Mouse (Mus musculus): ENCODE measurements at regions not wholly inside any gene's neighbourhood (a gene's known extent, or its start where the extent isn't known, plus 50 kb on each side); places are given as distances from the start of the nearest gene placed in this dataset.

GRCm38 (mm10) chr4:54355381-54356040 lies 529.7 kb downstream of the Tmem38b start:
- Histone ChIP-seq H3K27ac (ENCODE audit: low read depth, low read length) (no peak overlapping the region), H3K4me1 (ENCODE audit: insufficient read depth, low read length) (no peaks in the 10 kb centered on the region), H3K4me2 (ENCODE audit: low read depth, low read length, poor library complexity, severe bottlenecking) (no peak overlapping the region), H3K4me3 (ENCODE audit: low read depth, low read length) (no peak overlapping the region), H3K9ac (replicated peaks; ENCODE audit: low read length, poor library complexity, severe bottlenecking) (no peak overlapping the region), H3K36me3 (ENCODE audit: insufficient read depth, low read length) (no peaks in the 10 kb centered on the region), H3K9me3 (ENCODE audit: low read length) (no peaks in the 10 kb centered on the region), H3K27me3 (ENCODE audit: insufficient read depth, low read length) (no peaks in the 10 kb centered on the region)
- ATAC-seq (ENCODE audit: low FRiP score) (no peak), DNase-seq (ENCODE audit: low spot score) (no peak)
- TF ChIP-seq CTCF (IDR thresholded peaks at IDR 0.05) = no peak
- 83% methylated on average over 7 of the region's 7 CpGs for WGBS

- Histone ChIP-seq H3K4me2 (ENCODE audit: low read depth, low read length, poor library complexity, severe bottlenecking) (no peak overlapping the region), H3K27ac (ENCODE audit: low read depth, low read length) (no peak overlapping the region), H3K4me3 (ENCODE audit: low read depth, low read length) (no peak overlapping the region), H3K9ac (replicated peaks; ENCODE audit: low read length, poor library complexity, severe bottlenecking) (no peak overlapping the region), H3K36me3 (ENCODE audit: insufficient read depth, low read length) (no peaks in the 10 kb centered on the region), H3K27me3 (ENCODE audit: insufficient read depth, low read length) (no peaks in the 10 kb centered on the region), H3K9me3 (ENCODE audit: low read length) (no peaks in the 10 kb centered on the region), H3K4me1 (ENCODE audit: insufficient read depth, low read length) (no peaks in the 10 kb centered on the region)
- WGBS = 94% methylated on average over 2 of the region's 2 CpGs
- no peak for ATAC-seq (ENCODE audit: low FRiP score)
- TF ChIP-seq CTCF (IDR thresholded peaks at IDR 0.05) = no peak
- DNase-seq (ENCODE audit: low spot score) = no peak
These were observed 530.2 kb downstream of the Tmem38b start for GRCm38 (mm10) chr4:54356041-54356427.

- 55% methylated on average over 3 of the region's 3 CpGs for WGBS
- Histone ChIP-seq H3K4me2 (ENCODE audit: low read depth, low read length, poor library complexity, severe bottlenecking) (no peak overlapping the region), H3K27me3 (ENCODE audit: insufficient read depth, low read length) (no peaks in the 10 kb centered on the region), H3K9ac (replicated peaks; ENCODE audit: low read length, poor library complexity, severe bottlenecking) (no peak overlapping the region), H3K4me1 (ENCODE audit: insufficient read depth, low read length) (no peaks in the 10 kb centered on the region), H3K36me3 (ENCODE audit: insufficient read depth, low read length) (no peaks in the 10 kb centered on the region), H3K27ac (ENCODE audit: low read depth, low read length) (no peak overlapping the region), H3K4me3 (ENCODE audit: low read depth, low read length) (no peak overlapping the region), H3K9me3 (ENCODE audit: low read length) (no peaks in the 10 kb centered on the region)
- no peak for ATAC-seq (ENCODE audit: low FRiP score)
- TF ChIP-seq CTCF (IDR thresholded peaks at IDR 0.05) = no peak
- DNase-seq (ENCODE audit: low spot score) = no peak
These were observed 545.1 kb downstream of the Tmem38b start for GRCm38 (mm10) chr4:54370909-54371308.

- no peak for TF ChIP-seq CTCF (IDR thresholded peaks at IDR 0.05)
- 12% methylated on average over 7 of the region's 7 CpGs for WGBS
- H3K9me3 ChIP-seq (ENCODE audit: low read length) = no peaks in the 10 kb centered on the region
- H3K4me1 ChIP-seq (ENCODE audit: insufficient read depth, low read length) = no peaks in the 10 kb centered on the region
- ATAC-seq (ENCODE audit: low FRiP score) (no peak), DNase-seq (ENCODE audit: low spot score) (peak; percentile 78)
- no peaks in the 10 kb centered on the region for H3K36me3 ChIP-seq (ENCODE audit: insufficient read depth, low read length)
- H3K4me3 ChIP-seq (ENCODE audit: low read depth, low read length) = no peak overlapping the region
- no peak overlapping the region for H3K4me2 ChIP-seq (ENCODE audit: low read depth, low read length, poor library complexity, severe bottlenecking)
- H3K27me3 ChIP-seq (ENCODE audit: insufficient read depth, low read length) = no peaks in the 10 kb centered on the region
- no peak overlapping the region for H3K27ac ChIP-seq (ENCODE audit: low read depth, low read length)
- no peak overlapping the region for H3K9ac ChIP-seq (replicated peaks; ENCODE audit: low read length, poor library complexity, severe bottlenecking)
These were observed 545.6 kb downstream of the Tmem38b start for GRCm38 (mm10) chr4:54371418-54371957.

GRCm38 (mm10) chr4:54373606-54374005 lies 547.8 kb downstream of the Tmem38b start:
- no peak overlapping the region for H3K9ac ChIP-seq (replicated peaks; ENCODE audit: low read length, poor library complexity, severe bottlenecking)
- ATAC-seq (ENCODE audit: low FRiP score) = no peak
- 3% methylated on average over 2 of the region's 2 CpGs for WGBS
- no peak overlapping the region for H3K4me2 ChIP-seq (ENCODE audit: low read depth, low read length, poor library complexity, severe bottlenecking)
- no peak for DNase-seq (ENCODE audit: low spot score)
- no peaks in the 10 kb centered on the region for H3K27me3 ChIP-seq (ENCODE audit: insufficient read depth, low read length)
- no peak overlapping the region for H3K4me3 ChIP-seq (ENCODE audit: low read depth, low read length)
- H3K27ac ChIP-seq (ENCODE audit: low read depth, low read length) = no peak overlapping the region
- H3K9me3 ChIP-seq (ENCODE audit: low read length) = no peaks in the 10 kb centered on the region
- H3K4me1 ChIP-seq (ENCODE audit: insufficient read depth, low read length) = no peaks in the 10 kb centered on the region
- no peak for TF ChIP-seq CTCF (IDR thresholded peaks at IDR 0.05)
- no peaks in the 10 kb centered on the region for H3K36me3 ChIP-seq (ENCODE audit: insufficient read depth, low read length)

GRCm38 (mm10) chr4:54374457-54374856 lies 548.6 kb downstream of the Tmem38b start:
- Histone ChIP-seq H3K9me3 (ENCODE audit: low read length) (no peaks in the 10 kb centered on the region), H3K36me3 (ENCODE audit: insufficient read depth, low read length) (no peaks in the 10 kb centered on the region), H3K4me2 (ENCODE audit: low read depth, low read length, poor library complexity, severe bottlenecking) (no peak overlapping the region), H3K27ac (ENCODE audit: low read depth, low read length) (no peak overlapping the region), H3K4me3 (ENCODE audit: low read depth, low read length) (no peak overlapping the region), H3K9ac (replicated peaks; ENCODE audit: low read length, poor library complexity, severe bottlenecking) (no peak overlapping the region), H3K27me3 (ENCODE audit: insufficient read depth, low read length) (no peaks in the 10 kb centered on the region), H3K4me1 (ENCODE audit: insufficient read depth, low read length) (no peaks in the 10 kb centered on the region)
- 33% methylated on average over 5 of the region's 5 CpGs for WGBS
- no peak for ATAC-seq (ENCODE audit: low FRiP score)
- no peak for DNase-seq (ENCODE audit: low spot score)
- TF ChIP-seq CTCF (IDR thresholded peaks at IDR 0.05) = no peak

Data from midbrain, postnatal 0 days (tissue).